Mouse (Mus musculus): ENCODE measurements at regions not wholly inside any gene's neighbourhood (a gene's known extent, or its start where the extent isn't known, plus 50 kb on each side); places are given as distances from the start of the nearest gene placed in this dataset.

DNA sequence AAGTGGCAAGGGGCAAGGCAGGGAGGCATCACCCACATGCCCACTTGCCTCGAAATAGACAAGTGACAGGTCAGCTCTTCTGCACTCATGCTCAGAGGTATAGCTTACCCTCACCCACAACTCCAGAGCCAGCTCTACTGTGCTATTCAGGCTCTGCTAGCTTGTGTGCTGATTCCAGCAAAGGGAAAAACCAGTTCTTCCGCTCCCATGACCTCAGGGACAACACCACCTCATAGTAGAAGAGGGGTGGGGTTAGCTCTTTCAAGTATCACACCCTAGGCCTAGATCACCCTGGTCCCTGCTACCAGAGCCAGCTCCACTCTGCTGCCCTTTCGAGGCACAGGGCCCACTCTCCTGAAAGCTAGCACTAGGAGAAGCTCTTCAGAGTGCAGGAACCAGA is 622.0 kb upstream of the Vrk2 start:
- TF ChIP-seq POLR2A (IDR thresholded peaks at IDR 0.05; ENCODE audit: borderline replicate concordance, extremely low read depth, insufficient read depth, insufficient read length, poor library complexity, severe bottlenecking) = no peak
- no peak for TF ChIP-seq CTCF (IDR thresholded peaks at IDR 0.05; ENCODE audit: borderline replicate concordance, extremely low read depth, insufficient read depth, insufficient read length)
